Mouse (Mus musculus) skeletal muscle tissue, adult 2 months (tissue): Measurements from ENCODE around the gene Prg3.

Experiments
- DNase-seq: peaks from one replicate; pipeline ENCODE4 v3.0.0-alpha.2; 2012; ENCODE audit warnings: low read depth, low spot score

Prg3 gene

DNA sequence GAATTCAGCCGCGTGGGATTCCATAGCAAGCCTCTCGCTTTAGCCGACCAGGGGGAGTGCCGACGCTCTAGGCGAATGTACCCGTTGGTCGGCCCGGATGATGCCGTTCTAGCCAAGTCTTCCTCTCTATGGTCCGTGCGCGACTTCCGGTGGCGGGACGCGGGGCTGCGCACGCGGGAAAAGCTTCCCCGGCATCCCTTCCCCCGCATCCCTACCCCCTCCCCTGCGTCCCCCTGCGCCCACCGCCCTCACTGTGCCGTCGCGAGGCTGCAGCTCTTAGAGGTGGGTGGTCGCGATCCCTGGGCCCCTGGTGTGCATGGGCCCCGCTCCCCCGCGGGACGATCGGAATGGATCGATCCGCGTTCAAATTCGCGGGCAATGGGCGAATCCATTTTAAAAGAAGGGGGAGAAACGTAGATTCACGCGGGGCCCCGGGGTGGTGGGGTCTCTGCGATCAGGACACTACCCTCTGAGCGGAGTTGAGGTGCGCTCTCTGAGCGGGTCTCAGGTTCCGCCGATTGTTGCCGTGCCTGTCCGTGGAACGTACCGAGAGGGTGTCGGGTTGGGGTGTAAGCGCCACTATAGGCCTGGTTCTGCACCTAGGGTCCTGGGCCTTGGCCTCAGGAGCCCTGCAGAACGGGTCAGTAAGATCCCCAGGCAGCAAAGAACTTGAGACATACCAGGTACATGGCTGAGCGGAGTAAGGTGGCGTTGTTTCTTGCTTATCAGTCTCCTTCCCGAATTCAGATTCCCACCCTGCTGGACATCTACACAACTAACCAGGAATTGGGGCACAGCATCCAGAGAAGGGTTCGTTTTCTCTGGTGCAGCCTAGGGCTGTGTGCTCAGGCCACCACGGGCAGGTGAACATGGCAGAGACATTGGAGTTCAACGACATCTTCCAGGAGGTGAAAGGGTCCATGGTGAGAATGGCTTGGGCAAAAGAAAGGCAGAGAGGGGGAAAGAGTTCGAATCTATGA, 49.3 kb downstream of the Prg3 start, which contains the start of the genes Ssrp1 and P2rx3:
Gene Ssrp1 (plus strand): TSS at position 188 of the 980 bp plus-strand sequence.
Gene P2rx3 (minus strand): TSS at position 416 of the 980 bp plus-strand sequence.
- peak; percentile 76 for DNase-seq

DNA sequence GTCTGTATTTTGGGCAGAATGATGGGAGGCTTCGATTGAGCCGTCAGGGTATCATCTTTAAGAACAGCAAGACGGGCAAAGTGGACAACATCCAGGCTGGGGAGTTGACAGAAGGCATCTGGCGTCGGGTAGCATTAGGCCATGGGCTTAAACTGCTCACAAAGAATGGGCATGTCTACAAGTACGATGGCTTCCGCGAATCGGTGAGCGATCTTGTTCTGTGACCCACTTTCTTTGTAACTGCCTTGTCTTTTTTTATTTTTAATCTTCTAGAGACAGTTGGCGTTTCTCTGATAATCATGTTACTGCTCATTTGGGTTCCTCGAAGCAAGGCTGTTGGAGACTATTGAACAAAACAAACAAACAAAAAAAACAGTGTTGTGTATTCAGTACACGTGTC, 50.3 kb downstream of the Prg3 start:
- no peak for DNase-seq
